Mouse (Mus musculus): ENCODE data around the gene Asf1b.

Gene Asf1b

GRCm38 (mm10) chr8:83955106-83955957 lies at the start of gene Asf1b, which contains the start of gene Gm10644:
Asf1b (plus strand) TSS chr8:83955507.
Gm10644 (minus strand) TSS chr8:83955205.
- DNase-seq (ENCODE audit: low spot score in 2 of 2) = peak; percentile 91 to 97

GRCm38 (mm10) chr8:83908583-83908982 lies 46.7 kb upstream of the Asf1b start:
- no peak for DNase-seq (ENCODE audit: low spot score in 2 of 2)

GRCm38 (mm10) chr8:83909311-83909710 lies 46.0 kb upstream of the Asf1b start:
- no peak for DNase-seq (ENCODE audit: low spot score in 2 of 2)

- no peak for DNase-seq (ENCODE audit: low spot score in 2 of 2)
Observed at GRCm38 (mm10) chr8:83911809-83912731, 43.2 kb upstream of the Asf1b start.

- no peak for DNase-seq (ENCODE audit: low spot score in 2 of 2)
Observed at GRCm38 (mm10) chr8:83914232-83914631, 41.1 kb upstream of the Asf1b start.

- no peak for DNase-seq (ENCODE audit: low spot score in 2 of 2)
Observed at GRCm38 (mm10) chr8:83914860-83915259, 40.4 kb upstream of the Asf1b start.

GRCm38 (mm10) chr8:83916015-83916414 lies 39.3 kb upstream of the Asf1b start:
- DNase-seq (ENCODE audit: low spot score in 2 of 2) = no peak

- DNase-seq (ENCODE audit: low spot score in 2 of 2) = no peak
Observed at GRCm38 (mm10) chr8:83917566-83917965, 37.7 kb upstream of the Asf1b start.

- DNase-seq (ENCODE audit: low spot score in 2 of 2) = peak; percentile 80 to 89
Observed at GRCm38 (mm10) chr8:83921558-83921957, 33.7 kb upstream of the Asf1b start.

GRCm38 (mm10) chr8:83922727-83923126 lies 32.6 kb upstream of the Asf1b start:
- DNase-seq (ENCODE audit: low spot score in 2 of 2) = no peak

GRCm38 (mm10) chr8:83924585-83924984 lies 30.7 kb upstream of the Asf1b start:
- no peak for DNase-seq (ENCODE audit: low spot score in 2 of 2)

GRCm38 (mm10) chr8:83926266-83926665 lies 29.0 kb upstream of the Asf1b start:
- no peak for DNase-seq (ENCODE audit: low spot score in 2 of 2)

- no peak for DNase-seq (ENCODE audit: low spot score in 2 of 2)
Observed at GRCm38 (mm10) chr8:83934222-83934621, 21.1 kb upstream of the Asf1b start.

GRCm38 (mm10) chr8:83934994-83935393 lies 20.3 kb upstream of the Asf1b start:
- DNase-seq (ENCODE audit: low spot score in 2 of 2) = no peak

GRCm38 (mm10) chr8:83935435-83935834 lies 19.9 kb upstream of the Asf1b start:
- no peak for DNase-seq (ENCODE audit: low spot score in 2 of 2)

GRCm38 (mm10) chr8:83937645-83938044 lies 17.7 kb upstream of the Asf1b start:
- DNase-seq (ENCODE audit: low spot score in 2 of 2) = no peak

GRCm38 (mm10) chr8:83938330-83938729 lies 17.0 kb upstream of the Asf1b start:
- DNase-seq (ENCODE audit: low spot score in 2 of 2) = no peak

- no peak for DNase-seq (ENCODE audit: low spot score in 2 of 2)
Observed at GRCm38 (mm10) chr8:83941066-83941677, 14.1 kb upstream of the Asf1b start.

- no peak for DNase-seq (ENCODE audit: low spot score in 2 of 2)
Observed at GRCm38 (mm10) chr8:83942446-83942845, 12.9 kb upstream of the Asf1b start.

- no peak for DNase-seq (ENCODE audit: low spot score in 2 of 2)
Observed at GRCm38 (mm10) chr8:83945540-83945939, 9.8 kb upstream of the Asf1b start.

- DNase-seq (ENCODE audit: low spot score in 2 of 2) = no peak
Observed at GRCm38 (mm10) chr8:83954749-83955105, 580 bp upstream of the Asf1b start.

- DNase-seq (ENCODE audit: low spot score in 2 of 2) = no peak
Observed at GRCm38 (mm10) chr8:83955958-83956218, 581 bp downstream of the Asf1b start.

Measured in cerebellum, postnatal 4 days (tissue).